Mouse (Mus musculus): ENCODE data around the gene Met.

DNA sequence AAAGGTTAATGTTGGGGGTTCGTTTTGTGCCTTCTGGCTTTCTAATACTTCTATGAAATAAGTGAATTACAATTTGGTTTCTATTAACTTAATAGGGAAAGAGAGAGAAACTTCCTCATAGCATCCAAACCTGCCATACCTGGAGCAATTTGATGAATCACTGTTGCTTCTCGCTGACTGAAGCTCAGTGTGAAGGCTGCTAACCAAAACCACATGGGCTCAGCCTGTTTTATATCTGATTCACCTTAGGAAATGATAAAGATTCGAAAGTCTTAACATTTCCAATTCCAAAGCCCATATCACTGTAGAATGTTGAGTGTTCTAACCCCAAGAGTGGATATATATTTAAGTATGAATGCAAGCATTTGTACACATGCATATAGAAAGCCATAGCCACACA is 41.9 kb downstream of the Met start:
- TF ChIP-seq GATA1 (IDR thresholded peaks at IDR 0.05; ENCODE audit: borderline replicate concordance, low read length) (no peak), FLI1 (IDR thresholded peaks at IDR 0.05; ENCODE audit: low read length) (no peak)

Data from megakaryocyte, embryonic 14.5 days (primary cell).